12 mouse cellular contexts compared by ENCODE assay signal in the genomic region with DNA sequence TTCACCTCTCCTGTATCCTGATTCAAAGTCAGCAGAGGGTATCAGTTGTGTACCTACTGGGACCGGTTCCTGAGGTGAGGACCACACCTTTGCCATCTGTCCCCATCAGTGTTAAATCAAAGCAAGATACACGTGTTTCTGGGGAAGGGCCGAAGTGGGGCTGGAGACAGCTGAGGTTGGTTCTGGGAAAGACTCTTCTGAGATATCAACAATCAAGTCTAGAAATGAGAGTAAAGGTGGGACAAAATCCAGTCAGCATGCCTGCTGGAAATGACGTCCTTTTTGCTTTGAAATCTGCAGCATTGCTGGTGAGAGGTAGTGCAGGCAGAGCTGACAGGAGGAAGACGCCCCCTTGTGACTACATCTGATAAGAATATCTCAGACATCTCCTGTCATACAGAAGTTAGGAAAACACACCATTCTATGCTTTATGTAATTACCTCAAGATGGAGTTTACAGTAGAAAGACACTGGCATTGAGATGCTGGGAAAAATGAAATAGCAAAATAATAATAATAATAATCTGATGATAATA. TPM values are rescaled to one million over a fixed set of nuclear protein-coding genes. Genes with fewer than 3 reads are reported as not detected.
DNase-seq lines count a peak whose midpoint lies in the region; TF ChIP-seq lines count a peak whose summit lies in the region.
"Had no signal": no experiment of that assay in that cellular context is flagged by ENCODE, and none has a peak within 500 bp of the region (broad histone marks: within the 10 kb centered on the region; RNA-seq: fewer than 3 reads in every experiment).

No protein-coding gene starts in this region.

- peak; percentile 31 for DNase-seq in embryo, embryonic 10 days (ENCODE audit: low spot score)
- no peak for DNase-seq in embryo, embryonic 9.5 days (ENCODE audit: extremely low spot score)
- DNase-seq in lung, adult 2 months: no peak
- no peak for DNase-seq in lung, adult 18-20 months
- peak; percentile 53 for DNase-seq in cerebellum, adult 11 months
- peak; percentile 11 for DNase-seq in lung, postnatal 25 days (ENCODE audit: low spot score)
- DNase-seq in spleen, adult 12 weeks (ENCODE audit: low spot score): no peak
- no peak for DNase-seq in layer of hippocampus, postnatal 10 days (ENCODE audit: low spot score in 2 of 2)
- DNase-seq: heart, adult 18-20 months; layer of hippocampus, adult 9-11 months; right cerebral cortex, adult 18-20 months had no signal

- no peak for TF ChIP-seq POLR2A in lung, adult 2 months (IDR thresholded peaks at IDR 0.05; ENCODE audit: borderline replicate concordance, extremely low read depth, low read depth, low read length)

- H3K4me1 ChIP-seq in lung, adult 2 months (ENCODE audit: control insufficient read depth, insufficient read depth, low read length): no peaks in the 10 kb centered on the region

- H3K4me3 ChIP-seq in lung, adult 2 months (replicated peaks; ENCODE audit: extremely low read depth, low read depth, low read length): no peak overlapping the region
- H3K4me3 ChIP-seq: hindbrain, embryonic 13.5 days had no signal

- WGBS in lung, adult 2 months: 41% methylated on average over 5 of the region's 5 CpGs

- peak; percentile 50 for TF ChIP-seq CTCF in lung, adult 2 months (IDR thresholded peaks at IDR 0.05; ENCODE audit: insufficient read depth, low read length)

RNA-seq across cellular contexts. Expression of a gene that starts 4.0 kb away (rescaled TPM):
- polyA plus RNA-seq in lung, adult 2 months (2012; rRNA removed): 13.7 and 20.0 TPM in 2 replicates
- 1 to 10 TPM; 1.7 TPM for total RNA-seq in layer of hippocampus, postnatal 10 days (2021)

Comparison
In these comparisons a context has a peak if more than half of its experiments do, and no peak if none do; other contexts are left out.
1. DNase-seq: peak in embryo, embryonic 10 days (single experiment), cerebellum, adult 11 months (single experiment) and lung, postnatal 25 days (single experiment); none in embryo, embryonic 9.5 days (single experiment), lung, adult 2 months (single experiment), lung, adult 18-20 months (0 of 2), spleen, adult 12 weeks (single experiment) and layer of hippocampus, postnatal 10 days (0 of 2).